ENCODE assay signal across 19 mouse cellular contexts in the genomic region with DNA sequence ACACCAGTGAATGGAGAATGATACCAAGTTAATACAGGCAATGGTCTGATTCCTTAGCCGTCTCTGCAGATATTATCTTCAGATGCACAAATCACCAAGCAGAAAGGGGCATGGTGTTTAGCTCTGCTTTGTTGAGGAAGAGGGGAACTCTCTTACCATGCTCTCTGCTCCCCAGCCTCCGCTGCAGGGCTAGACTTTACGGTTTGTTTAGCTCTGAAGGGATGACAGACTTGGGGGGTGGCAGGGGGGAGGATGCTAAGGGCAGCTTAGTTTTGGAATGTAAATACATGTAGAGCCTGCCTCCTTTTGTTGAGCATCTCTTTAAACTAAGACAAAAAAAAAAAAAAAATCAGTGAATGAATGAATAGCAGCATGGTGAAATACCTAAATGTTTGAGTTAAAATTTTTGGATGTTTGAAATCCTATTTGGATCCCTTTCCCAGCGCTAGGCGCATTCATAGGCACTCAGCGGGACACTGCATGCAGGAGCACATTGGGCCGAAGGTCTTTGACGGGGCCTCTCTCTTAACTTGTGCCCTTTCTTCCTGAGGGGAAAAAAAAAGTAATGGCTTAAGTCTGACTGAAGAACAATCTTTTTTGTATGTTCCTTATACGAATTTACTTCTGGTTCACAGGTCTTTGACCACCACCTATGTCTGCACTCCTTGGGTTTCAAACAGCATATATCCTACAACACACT.
"Had no signal": no experiment of that assay in that cellular context is flagged by ENCODE, and none has a peak within 500 bp of the region (broad histone marks: within the 10 kb centered on the region; RNA-seq: fewer than 3 reads in every experiment).

No protein-coding gene starts in this region.

- H3K27me3 ChIP-seq: limb, embryonic 13.5 days; liver, embryonic 12.5 days; liver, embryonic 15.5 days; lung, embryonic 15.5 days had no signal

- H3K4me1 ChIP-seq: limb, embryonic 13.5 days; liver, embryonic 12.5 days; liver, embryonic 15.5 days; lung, embryonic 15.5 days had no signal

- H3K9me3 ChIP-seq: limb, embryonic 10.5 days; limb, embryonic 13.5 days; liver, embryonic 12.5 days; liver, embryonic 15.5 days; lung, embryonic 15.5 days had no signal

- H3K4me3 ChIP-seq: layer of hippocampus, adult 2 months; limb, embryonic 10.5 days; limb, embryonic 13.5 days; liver, embryonic 12.5 days; liver, embryonic 15.5 days; lung, embryonic 15.5 days had no signal

- H3K27ac ChIP-seq: kidney, postnatal 0 days; layer of hippocampus, adult 2 months; limb, embryonic 10.5 days; limb, embryonic 13.5 days; liver, embryonic 12.5 days; liver, embryonic 15.5 days; lung, embryonic 15.5 days; stomach, postnatal 0 days had no signal

- DNase-seq: kidney, adult 2 months; kidney, postnatal 25 days; layer of hippocampus, adult 9-11 months; liver; lung, adult 18-20 months; lung, postnatal 10 days; lung, postnatal 4 days; right cerebral cortex, postnatal 4 days; thymus, adult 2 months; thymus, postnatal 14 days; thymus, postnatal 4 days had no signal

- ATAC-seq: liver, embryonic 12.5 days had no signal

- H3K9ac ChIP-seq: liver, embryonic 12.5 days; liver, embryonic 15.5 days; lung, embryonic 15.5 days had no signal

- H3K4me2 ChIP-seq: limb, embryonic 13.5 days; liver, embryonic 12.5 days; liver, embryonic 15.5 days; lung, embryonic 15.5 days had no signal

- H3K36me3 ChIP-seq: limb, embryonic 10.5 days; limb, embryonic 13.5 days; liver, embryonic 12.5 days; liver, embryonic 15.5 days; lung, embryonic 15.5 days had no signal
